Mouse (Mus musculus): Measurements from ENCODE around the gene Zfp113. TPM values are rescaled to one million over a fixed set of nuclear protein-coding genes. Genes with fewer than 3 reads are reported as not detected.

Zfp113 gene
- polyA plus RNA-seq, 1 experiment, result 0.81 TPM

- Histone ChIP-seq H3K27ac (ENCODE audit: insufficient read depth, low read depth, low read length) (peak overlapping the region; percentile 56; the same call in 1 of the 2 replicates), H3K36me3 (ENCODE audit: control insufficient read depth, insufficient read depth, low read length) (peaks cover 8% of the 10 kb centered on the region), H3K27me3 (ENCODE audit: control insufficient read depth, insufficient read depth, low read length) (no peaks in the 10 kb centered on the region), H3K4me1 (ENCODE audit: control insufficient read depth, insufficient read depth, insufficient read length, low read length) (no peaks in the 10 kb centered on the region), H3K4me3 (ENCODE audit: low read depth, low read length) (peak overlapping the region; percentile 100)
- under 1% methylated on average over 10 of the region's 10 CpGs for WGBS
- no peak for TF ChIP-seq POLR2A (IDR thresholded peaks at IDR 0.05; ENCODE audit: low read depth, low read length)
- no peak for TF ChIP-seq CTCF (IDR thresholded peaks at IDR 0.05; ENCODE audit: extremely low read depth, insufficient read length, insufficient replicate concordance, low read depth, low read length)
These were observed 32.2 kb upstream of the Zfp113 start for GRCm38 (mm10) chr5:138187661-138188306.

GRCm38 (mm10) chr5:138186950-138187638 is 31.6 kb upstream of the Zfp113 start, which contains the start of the genes Taf6 and Cnpy4:
Taf6 (minus strand) TSS chr5:138187451.
Cnpy4 (plus strand) TSS chr5:138187485.
- Histone ChIP-seq H3K4me3 (ENCODE audit: low read depth, low read length) (peak within 1 kb of the TSS; percentile 100), H3K27ac (ENCODE audit: insufficient read depth, low read depth, low read length) (peak within 1 kb of the TSS; percentile 56; the same call in 1 of the 2 replicates), H3K36me3 (ENCODE audit: control insufficient read depth, insufficient read depth, low read length) (peaks cover 12% of the 10 kb centered on the region), H3K27me3 (ENCODE audit: control insufficient read depth, insufficient read depth, low read length) (no peaks in the 10 kb centered on the region), H3K4me1 (ENCODE audit: control insufficient read depth, insufficient read depth, insufficient read length, low read length) (no peaks in the 10 kb centered on the region)
- under 1% methylated on average over 31 of the region's 31 CpGs for WGBS
- TF ChIP-seq CTCF (IDR thresholded peaks at IDR 0.05; ENCODE audit: extremely low read depth, insufficient read length, insufficient replicate concordance, low read depth, low read length), result no peak
- TF ChIP-seq POLR2A (IDR thresholded peaks at IDR 0.05; ENCODE audit: low read depth, low read length), result peak; percentile 97

- H3K4me3 ChIP-seq (ENCODE audit: low read depth, low read length), result no peak overlapping the region
- H3K27ac ChIP-seq (ENCODE audit: insufficient read depth, low read depth, low read length), result no peak overlapping the region
- peaks cover 7% of the 10 kb centered on the region; the same call in 1 of the 2 replicates for H3K4me1 ChIP-seq (ENCODE audit: control insufficient read depth, insufficient read depth, insufficient read length, low read length)
- TF ChIP-seq POLR2A (IDR thresholded peaks at IDR 0.05; ENCODE audit: low read depth, low read length) (no peak), CTCF (IDR thresholded peaks at IDR 0.05; ENCODE audit: extremely low read depth, insufficient read length, insufficient replicate concordance, low read depth, low read length) (no peak)
- WGBS, result 58% methylated on average over 3 of the region's 3 CpGs
- no peaks in the 10 kb centered on the region for H3K27me3 ChIP-seq (ENCODE audit: control insufficient read depth, insufficient read depth, low read length)
- H3K36me3 ChIP-seq (ENCODE audit: control insufficient read depth, insufficient read depth, low read length), result peaks cover 34% of the 10 kb centered on the region
These were observed 17.7 kb upstream of the Zfp113 start for GRCm38 (mm10) chr5:138173217-138173616.

GRCm38 (mm10) chr5:138171695-138172491 is 16.3 kb upstream of the Zfp113 start, which contains the start of the genes Ap4m1 and Mcm7:
Ap4m1 (plus strand) TSS chr5:138172002.
Mcm7 (minus strand) TSS chr5:138172422.
- peak; percentile 7; the same call in 1 of the 2 replicates for TF ChIP-seq CTCF (IDR thresholded peaks at IDR 0.05; ENCODE audit: extremely low read depth, insufficient read length, insufficient replicate concordance, low read depth, low read length)
- peak; percentile 25; the same call in 1 of the 2 replicates for TF ChIP-seq POLR2A (IDR thresholded peaks at IDR 0.05; ENCODE audit: low read depth, low read length)
- WGBS, result under 1% methylated on average over 54 of the region's 54 CpGs

DNA sequence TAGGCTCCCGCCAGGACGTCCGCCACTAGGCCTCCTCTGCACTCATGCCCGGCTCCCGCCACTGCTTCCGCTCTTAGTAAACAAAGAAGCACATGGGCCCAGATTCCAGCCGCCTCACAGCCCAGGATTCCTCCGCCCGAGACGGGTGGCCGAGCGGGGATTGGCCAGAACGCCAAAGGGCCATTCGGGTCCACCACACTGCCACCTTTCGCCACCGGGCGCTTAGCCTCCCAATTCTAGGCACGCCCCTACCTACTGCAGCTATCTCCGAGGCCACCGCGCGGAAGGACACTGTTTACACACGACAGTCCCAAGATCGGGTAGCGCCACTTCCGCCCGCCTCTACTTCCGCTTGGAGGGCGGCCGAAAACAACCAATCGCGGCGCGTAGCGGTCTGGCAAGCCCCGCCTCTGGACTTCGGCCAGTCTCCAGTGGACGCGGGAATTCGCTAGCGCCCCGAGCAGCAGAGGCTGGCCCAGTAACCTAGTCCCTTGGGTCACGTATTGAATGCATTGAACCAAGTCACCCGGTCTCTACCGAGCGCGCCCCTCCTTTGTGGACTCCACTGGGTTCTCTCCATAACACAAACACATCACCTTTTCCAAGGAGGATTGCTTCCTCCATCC is 15.5 kb upstream of the Zfp113 start:
- TF ChIP-seq POLR2A (IDR thresholded peaks at IDR 0.05; ENCODE audit: low read depth, low read length) (0 out of 2 replicates have a peak, but pooled peaks have one; percentile 28), CTCF (IDR thresholded peaks at IDR 0.05; ENCODE audit: extremely low read depth, insufficient read length, insufficient replicate concordance, low read depth, low read length) (no peak)
- under 1% methylated on average over 47 of the region's 47 CpGs for WGBS
- peaks cover 7% of the 10 kb centered on the region; the same call in 1 of the 2 replicates for H3K4me1 ChIP-seq (ENCODE audit: control insufficient read depth, insufficient read depth, insufficient read length, low read length)
- H3K27me3 ChIP-seq (ENCODE audit: control insufficient read depth, insufficient read depth, low read length), result no peaks in the 10 kb centered on the region
- H3K36me3 ChIP-seq (ENCODE audit: control insufficient read depth, insufficient read depth, low read length), result peaks cover 35% of the 10 kb centered on the region
- H3K27ac ChIP-seq (ENCODE audit: insufficient read depth, low read depth, low read length), result peak overlapping the region; percentile 65
- peak overlapping the region; percentile 69 for H3K4me3 ChIP-seq (ENCODE audit: low read depth, low read length)

More at GRCm38 (mm10) chr5:138171695-138172491, 16.3 kb upstream of the Zfp113 start, which contains the start of the genes Ap4m1 and Mcm7:
- H3K27me3 ChIP-seq (ENCODE audit: control insufficient read depth, insufficient read depth, low read length), result no peaks in the 10 kb centered on the region
- H3K36me3 ChIP-seq (ENCODE audit: control insufficient read depth, insufficient read depth, low read length), result peaks cover 33% of the 10 kb centered on the region
- H3K4me1 ChIP-seq (ENCODE audit: control insufficient read depth, insufficient read depth, insufficient read length, low read length), result peaks cover 7% of the 10 kb centered on the region; the same call in 1 of the 2 replicates
- H3K4me3 ChIP-seq (ENCODE audit: low read depth, low read length), result peak within 1 kb of the TSS; percentile 69
- peak within 1 kb of the TSS; percentile 80 for H3K27ac ChIP-seq (ENCODE audit: insufficient read depth, low read depth, low read length)

- no peak for TF ChIP-seq POLR2A (IDR thresholded peaks at IDR 0.05; ENCODE audit: low read depth, low read length)
- no peak for TF ChIP-seq CTCF (IDR thresholded peaks at IDR 0.05; ENCODE audit: extremely low read depth, insufficient read length, insufficient replicate concordance, low read depth, low read length)
- no peak overlapping the region for H3K27ac ChIP-seq (ENCODE audit: insufficient read depth, low read depth, low read length)
- no peaks in the 10 kb centered on the region for H3K4me1 ChIP-seq (ENCODE audit: control insufficient read depth, insufficient read depth, insufficient read length, low read length)
- no peaks in the 10 kb centered on the region for H3K27me3 ChIP-seq (ENCODE audit: control insufficient read depth, insufficient read depth, low read length)
- no peak overlapping the region for H3K4me3 ChIP-seq (ENCODE audit: low read depth, low read length)
- 86% methylated on average over 8 of the region's 8 CpGs for WGBS
- H3K36me3 ChIP-seq (ENCODE audit: control insufficient read depth, insufficient read depth, low read length), result peaks cover 52% of the 10 kb centered on the region
These were observed 10.1 kb upstream of the Zfp113 start for GRCm38 (mm10) chr5:138165594-138165993.

Data from small intestine, adult 2 months (tissue).